15 mouse cellular contexts compared by ENCODE assay signal in the genomic region with DNA sequence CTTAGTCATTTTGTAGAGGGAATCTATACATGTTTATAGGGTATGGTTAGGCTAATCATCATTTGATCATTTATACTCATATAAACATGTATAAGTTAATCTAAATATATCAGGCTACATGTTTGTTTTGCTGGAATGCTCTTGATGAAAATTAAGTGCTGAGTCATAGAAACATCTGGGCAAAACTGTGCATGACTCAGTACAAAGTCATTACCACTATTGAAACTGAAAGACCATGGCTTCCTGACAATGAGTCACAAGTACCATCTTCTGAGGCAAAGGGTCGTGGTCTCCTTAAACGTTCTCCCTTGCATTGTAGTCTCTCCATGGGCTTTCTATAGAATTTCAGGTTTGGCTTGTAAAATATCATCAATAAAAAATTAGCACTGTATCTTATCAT. TPM values are rescaled to one million over a fixed set of nuclear protein-coding genes. Genes with fewer than 3 reads are reported as not detected.
"Had no signal": no experiment of that assay in that cellular context is flagged by ENCODE, and none has a peak within 500 bp of the region (broad histone marks: within the 10 kb centered on the region; RNA-seq: fewer than 3 reads in every experiment).

No protein-coding gene starts in this region.

- H3K4me3 ChIP-seq: limb, embryonic 15.5 days; liver, embryonic 12.5 days; midbrain, embryonic 10.5 days; neural tube, embryonic 12.5 days; stomach, embryonic 15.5 days had no signal

- H3K4me1 ChIP-seq: limb, embryonic 15.5 days; liver, embryonic 12.5 days; midbrain, embryonic 10.5 days; neural tube, embryonic 12.5 days; stomach, embryonic 15.5 days had no signal

- DNase-seq: kidney, adult 8-10 months; kidney, postnatal 25 days; layer of hippocampus, postnatal 36 days; lung, postnatal 4 days; midbrain, embryonic 14.5 days; right cerebral cortex, postnatal 4 days; thymus, adult 2 months; thymus, postnatal 36 days had no signal

- H3K27ac ChIP-seq: limb, embryonic 15.5 days; liver, embryonic 12.5 days; midbrain, embryonic 10.5 days; neural tube, embryonic 12.5 days; stomach, embryonic 15.5 days had no signal

RNA-seq across cellular contexts. Expression of gene Rgs17, which starts 45.5 kb away (rescaled TPM):
- total RNA-seq: megakaryocyte, adult 5-6 weeks; neutrophil, adult 5-6 weeks had no signal
